Mouse (Mus musculus) ovary, postnatal 36 days (tissue): ENCODE data around the gene Rorc.

Experiments
- DNase-seq: peaks from one replicate; pipeline ENCODE4 v3.0.0; 2022; ENCODE audit warnings: low spot score, mixed read lengths

Rorc gene

DNA sequence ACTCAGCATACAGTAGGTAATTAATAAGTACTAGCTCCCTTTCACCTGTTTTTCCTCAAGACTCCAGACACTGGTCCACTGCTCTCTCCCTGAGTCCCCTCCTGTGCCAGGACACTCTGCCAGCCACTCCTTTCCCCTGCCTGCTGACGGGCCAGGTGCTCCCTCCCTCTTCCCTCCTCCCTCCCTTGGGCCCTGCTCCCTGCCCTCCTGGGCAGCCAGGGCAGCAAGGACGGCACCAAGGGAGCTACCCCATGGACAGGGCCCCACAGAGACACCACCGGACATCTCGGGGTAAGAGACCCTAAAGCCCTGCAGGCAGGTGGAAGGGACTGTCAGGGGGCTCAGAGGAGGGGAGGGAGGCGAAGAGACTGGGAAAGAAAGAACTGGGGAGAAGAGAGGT, at the start of gene Rorc:
Gene Rorc (plus strand): TSS at position 154 of the 400 bp plus-strand sequence.
- peak; percentile 55 for DNase-seq

DNA sequence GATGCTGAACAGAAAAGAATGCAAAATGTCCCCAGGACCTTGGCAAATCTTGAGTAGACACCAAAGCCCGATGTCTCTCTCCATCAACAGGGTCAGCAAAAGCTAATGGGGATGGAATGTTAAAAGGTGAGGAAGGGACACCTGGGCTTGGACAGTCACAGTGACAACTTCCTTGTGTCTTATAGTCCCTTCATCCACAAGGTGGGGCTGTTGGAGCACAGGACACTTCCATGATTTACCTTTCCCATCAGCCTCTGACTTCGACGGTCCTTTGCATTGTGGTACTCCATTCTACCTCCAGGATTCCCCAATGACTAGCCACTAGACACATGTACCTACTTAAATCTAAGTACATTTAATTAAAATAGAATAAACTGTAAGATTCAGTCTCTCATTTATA, 43.9 kb upstream of the Rorc start:
- DNase-seq, result no peak

DNA sequence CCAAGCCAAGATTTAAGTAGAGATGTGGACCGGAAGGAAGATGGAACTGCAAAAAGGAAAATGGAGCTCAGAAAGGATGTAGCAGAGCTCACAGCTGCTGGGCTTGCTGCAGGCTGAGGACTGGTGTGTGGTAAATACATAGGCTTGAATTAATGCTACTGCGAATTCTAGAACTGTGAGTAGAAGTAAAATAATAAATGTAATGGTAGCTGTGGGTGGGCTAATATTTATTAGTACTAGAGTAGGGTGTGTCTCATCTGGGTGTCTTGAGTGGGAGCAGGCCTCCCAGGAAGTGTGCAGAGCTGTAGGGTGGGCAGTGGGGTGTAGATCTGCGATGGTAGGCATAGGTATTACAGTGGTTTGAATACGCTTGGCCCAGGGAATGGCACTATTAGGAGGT, 38.2 kb upstream of the Rorc start:
- DNase-seq, result no peak

DNA sequence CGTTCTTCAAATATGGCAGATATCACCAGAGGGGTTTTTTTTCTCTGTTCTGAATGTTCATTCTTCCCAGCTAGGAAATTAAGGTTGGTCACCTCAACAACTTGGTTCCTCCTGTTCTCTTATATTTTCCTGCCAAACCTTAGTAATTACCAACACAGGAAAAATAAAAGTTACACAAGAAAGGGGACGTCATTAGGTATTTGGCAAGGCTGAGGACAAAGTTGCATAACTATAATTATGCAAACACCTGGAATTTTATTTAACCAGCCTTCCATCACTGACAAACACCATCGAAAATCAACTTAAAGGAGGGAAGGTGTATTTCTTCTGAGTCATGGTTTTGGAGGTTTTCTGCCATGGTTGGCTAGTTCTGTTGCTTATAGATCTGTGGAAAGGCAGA, 34.1 kb upstream of the Rorc start:
- no peak for DNase-seq

DNA sequence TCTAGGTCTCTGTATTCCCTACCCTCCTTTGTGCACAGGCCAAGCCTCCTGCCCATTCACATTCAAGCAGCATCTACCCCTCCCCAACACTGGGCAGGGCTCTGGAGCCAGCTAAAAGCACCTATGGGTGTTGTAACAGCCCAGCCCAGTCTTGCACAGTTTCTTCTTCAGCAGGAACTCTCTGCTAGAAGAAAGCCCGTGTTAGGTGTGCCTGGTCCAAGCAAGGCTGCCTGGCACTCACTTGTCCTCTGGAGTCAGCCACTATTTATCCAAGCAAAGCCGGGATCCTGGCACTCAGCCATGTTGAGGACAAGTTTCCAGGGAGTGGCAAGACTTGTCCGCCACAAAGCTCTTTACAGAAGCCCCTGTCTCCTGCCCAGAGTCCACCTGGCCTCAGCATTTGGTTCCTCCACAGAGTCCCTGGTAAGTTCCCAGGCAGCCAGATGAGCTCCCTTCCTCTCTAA, 30.6 kb upstream of the Rorc start, which contains the start of gene Them5:
Gene Them5 (plus strand): TSS at position 141 of the 464 bp plus-strand sequence.
- peak; percentile 8 for DNase-seq

DNA sequence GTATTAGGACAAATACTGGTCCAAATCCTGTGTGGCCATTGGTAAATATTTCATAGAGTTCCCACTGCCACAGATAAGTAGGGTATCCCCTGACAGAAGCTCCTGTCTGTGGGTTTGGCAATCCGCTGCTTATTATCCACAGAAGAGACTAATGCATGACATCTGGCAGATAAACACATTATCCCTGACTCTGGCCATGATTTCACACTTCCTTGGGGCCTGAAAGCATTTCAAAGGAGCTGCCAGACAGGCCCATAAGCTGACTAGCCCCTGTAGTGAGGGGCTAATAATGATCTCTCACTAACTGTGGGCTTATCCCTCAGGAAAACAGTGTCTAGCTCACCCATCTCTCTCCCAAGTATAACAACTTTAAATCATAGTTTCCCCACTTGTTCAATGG, 30.0 kb upstream of the Rorc start:
- no peak for DNase-seq

DNA sequence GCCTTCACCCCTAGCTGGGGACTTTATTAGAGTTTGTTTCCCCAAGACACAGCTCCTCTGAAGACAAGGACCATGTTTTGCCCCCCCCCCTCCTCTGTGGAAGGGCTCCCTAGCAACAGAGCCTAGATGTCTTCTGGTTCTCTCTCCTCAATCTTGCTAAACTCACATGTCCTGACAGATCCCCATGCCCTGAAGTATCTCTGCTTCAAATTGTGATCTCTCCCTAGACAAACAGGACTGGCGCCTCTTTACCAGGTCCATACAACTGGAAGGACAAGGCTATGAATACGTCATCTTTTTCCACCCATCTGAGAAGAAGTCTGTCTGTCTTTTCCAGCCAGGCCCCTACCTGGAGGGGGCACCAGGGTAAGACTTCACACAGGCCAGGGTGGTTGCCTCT, 28.4 kb upstream of the Rorc start:
- DNase-seq, result no peak

DNA sequence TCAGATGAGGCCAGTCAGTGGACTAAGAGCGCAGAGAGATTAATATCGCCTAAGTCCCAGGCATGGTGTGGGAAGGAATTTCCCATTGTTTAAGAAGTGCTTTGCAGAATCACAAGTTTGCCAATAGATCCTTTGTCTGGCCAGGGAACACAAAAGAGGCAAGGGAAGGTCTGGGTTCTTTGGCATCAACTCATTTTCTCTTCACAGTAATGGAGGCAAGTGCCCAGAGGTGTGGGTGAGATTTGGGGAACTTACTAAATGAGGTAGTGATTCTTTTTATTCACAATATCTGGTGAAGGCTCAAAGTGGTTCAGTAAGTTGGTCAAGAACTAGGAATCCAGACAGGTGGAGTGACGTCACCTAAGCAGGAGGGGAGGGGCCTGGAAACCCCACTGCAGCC, 27.7 kb upstream of the Rorc start:
- DNase-seq, result no peak

DNA sequence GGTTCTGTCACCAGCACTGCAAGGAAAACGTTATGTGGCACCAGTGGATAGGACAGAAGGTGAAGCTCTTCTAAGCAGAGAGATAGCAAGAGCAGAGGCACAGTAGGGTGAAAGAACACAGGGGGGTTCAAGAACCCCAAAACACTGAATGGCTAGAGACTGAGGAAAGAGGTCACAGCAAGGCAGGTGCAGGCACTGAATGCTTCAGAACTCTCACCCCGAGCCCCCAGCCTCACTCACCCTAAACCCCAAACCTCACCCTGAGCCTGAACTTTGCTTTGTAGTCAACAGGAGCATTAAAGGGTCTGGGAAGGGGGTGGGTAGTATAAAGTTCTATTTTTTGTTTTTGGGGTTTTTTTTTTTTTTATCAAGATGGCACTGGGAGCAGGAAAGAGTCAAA, 24.4 kb upstream of the Rorc start:
- DNase-seq, result no peak

DNA sequence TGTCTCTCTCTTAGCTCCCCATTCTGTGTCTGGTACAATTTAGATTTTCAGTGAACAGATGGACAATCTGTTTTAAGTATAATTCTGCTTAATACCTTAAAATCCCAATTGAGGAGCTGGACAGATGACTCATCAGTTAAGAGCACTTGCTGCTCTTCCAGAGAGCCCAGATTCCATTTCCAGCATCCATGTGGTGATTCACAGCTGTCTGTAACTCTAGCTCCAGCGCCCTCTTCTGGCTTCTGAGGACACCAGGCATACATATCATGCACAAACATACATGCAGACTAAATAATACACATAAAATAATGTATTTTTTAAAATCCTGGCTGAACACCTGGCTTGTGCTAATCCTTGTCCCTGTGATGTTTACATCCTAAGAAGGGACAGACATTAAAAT, 11.8 kb upstream of the Rorc start:
- no peak for DNase-seq

DNA sequence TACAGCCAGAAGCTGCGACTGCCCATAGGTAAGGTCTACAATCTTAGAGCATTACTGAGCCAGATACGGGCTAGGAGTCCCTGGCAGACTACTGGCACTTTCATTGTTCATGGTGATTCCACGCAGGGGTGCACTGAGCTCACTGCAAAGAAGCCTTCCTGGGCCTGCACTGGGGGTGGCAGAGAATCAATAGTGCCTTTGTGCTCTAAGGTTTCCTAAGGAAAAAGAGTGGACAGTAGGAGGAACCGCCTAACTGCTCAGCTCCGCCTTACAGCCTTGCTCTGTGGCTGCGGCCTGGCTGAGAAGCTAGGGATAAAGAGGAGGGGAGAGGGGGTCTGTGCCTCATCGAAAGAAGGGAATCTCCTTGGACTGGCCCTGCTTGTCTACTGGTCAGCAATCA, 10.5 kb upstream of the Rorc start, which contains the start of gene C2cd4d:
Gene C2cd4d (plus strand): TSS at position 301 of the 400 bp plus-strand sequence.
- DNase-seq, result no peak

DNA sequence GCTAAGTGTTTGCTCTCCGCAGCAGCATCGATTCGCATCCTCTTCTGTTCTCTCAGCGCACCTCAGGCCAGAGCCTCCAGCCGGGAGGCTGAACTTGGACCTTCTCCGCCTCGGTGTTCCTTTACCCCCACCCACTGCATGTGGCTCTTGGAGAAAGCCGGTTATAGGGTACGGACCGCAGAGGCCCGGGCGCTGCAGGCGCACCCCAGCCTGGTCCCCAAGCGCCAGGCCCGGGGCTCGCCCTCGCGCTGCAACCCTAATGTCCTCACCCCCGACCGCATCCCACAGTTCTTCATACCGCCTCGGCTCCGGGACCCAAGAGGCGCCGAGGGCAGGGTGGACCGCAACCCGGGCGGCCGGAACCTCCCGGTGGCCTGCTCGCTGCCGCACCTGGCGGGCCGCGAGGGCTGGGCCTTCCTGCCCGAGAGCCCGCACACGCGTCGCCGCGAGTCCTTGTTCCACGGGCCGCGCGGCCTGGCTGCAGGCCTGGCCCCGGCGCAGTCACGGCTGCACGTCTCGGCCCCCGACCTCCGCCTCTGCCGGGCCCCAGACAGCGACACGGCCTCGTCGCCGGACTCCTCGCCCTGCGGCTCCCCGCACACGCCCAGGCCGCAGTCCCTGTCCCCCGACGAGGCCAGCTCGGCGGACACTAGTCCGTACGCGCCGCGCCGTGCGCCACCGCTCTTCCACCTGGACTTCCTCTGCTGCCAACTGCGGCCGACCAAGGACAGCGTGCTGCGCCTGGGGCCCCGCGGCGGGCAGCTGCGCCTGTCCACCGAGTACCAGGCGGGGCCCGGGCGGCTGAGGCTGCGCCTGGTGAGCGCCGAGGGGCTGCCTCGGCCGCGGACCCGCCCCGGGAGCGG, 9.1 kb upstream of the Rorc start:
- DNase-seq, result peak; percentile 72

DNA sequence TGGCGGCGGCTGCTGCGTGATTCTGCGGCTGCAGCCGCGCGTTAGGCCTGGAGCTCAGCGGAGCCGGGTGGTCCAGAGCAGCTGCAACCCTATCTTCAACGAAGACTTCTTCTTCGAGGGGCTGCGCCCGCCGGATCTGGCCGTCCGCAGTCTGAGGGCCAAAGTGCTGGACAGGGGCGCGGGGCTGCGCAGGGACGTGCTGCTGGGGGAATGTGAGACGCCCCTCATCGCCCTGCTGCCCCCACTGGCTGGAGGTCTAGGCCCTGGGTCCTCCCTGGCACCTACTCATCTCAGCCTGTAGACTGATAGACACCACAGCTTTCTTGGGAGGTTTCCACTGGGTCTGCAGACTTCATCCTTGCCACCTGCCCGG, 8.5 kb upstream of the Rorc start:
- no peak for DNase-seq

DNA sequence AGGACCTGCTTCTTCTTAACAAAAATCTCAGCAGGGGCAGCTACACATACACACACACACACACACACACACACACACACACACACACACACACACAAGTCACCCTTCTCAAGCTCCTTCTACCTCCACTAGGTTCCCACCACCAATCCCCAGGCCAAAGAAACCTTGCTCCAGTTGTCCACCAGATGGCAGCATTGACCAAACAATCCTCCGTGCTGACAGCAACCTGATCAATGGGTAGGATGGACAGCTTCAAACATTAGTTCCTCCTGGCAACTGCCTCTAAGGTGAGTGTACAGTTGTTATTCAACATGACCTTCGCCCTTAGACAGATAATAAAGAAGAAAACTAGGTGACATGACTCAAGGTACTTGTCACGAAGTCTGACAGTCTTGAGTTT, 5.8 kb upstream of the Rorc start:
- DNase-seq, result peak; percentile 62

DNA sequence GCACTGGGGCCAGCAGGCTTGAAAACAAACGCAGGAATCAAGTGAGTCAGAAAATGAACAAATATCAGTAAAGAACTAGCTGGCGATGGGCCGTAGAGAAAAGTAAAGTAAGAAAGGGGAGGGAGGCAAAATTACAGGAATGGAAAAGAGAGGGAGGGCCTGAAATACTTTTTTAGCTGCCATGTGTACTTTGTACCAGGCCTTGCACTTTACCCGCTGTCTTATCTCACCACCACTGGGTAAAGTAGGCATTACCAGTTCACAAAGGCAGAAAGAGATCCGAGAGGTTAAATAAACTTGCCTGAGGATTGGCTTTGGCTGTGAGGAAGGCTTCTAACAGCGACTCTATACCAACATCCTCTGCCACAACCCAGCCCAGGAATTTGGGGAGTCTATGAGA, 5.1 kb upstream of the Rorc start:
- DNase-seq, result no peak

DNA sequence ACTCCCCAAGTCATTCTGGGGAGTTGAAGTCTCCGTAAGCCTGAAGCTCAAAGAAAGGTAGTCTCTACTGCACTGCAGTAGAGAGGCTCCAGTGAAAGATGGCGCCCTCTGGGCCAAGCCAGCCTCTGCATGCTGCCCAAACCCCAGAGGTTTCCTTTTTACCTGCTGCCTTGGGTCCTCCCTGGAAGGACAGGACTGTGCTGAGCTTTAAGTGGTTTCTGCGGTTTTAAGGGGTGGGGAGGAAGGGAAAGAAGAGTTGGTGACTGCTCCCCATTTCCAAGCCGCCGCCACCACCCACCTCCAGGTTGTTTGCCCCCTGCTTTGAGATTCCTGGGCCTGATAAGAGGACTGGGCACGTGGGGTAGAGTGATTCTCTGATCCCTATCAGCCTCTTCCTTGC, 4.0 kb upstream of the Rorc start:
- no peak for DNase-seq

DNA sequence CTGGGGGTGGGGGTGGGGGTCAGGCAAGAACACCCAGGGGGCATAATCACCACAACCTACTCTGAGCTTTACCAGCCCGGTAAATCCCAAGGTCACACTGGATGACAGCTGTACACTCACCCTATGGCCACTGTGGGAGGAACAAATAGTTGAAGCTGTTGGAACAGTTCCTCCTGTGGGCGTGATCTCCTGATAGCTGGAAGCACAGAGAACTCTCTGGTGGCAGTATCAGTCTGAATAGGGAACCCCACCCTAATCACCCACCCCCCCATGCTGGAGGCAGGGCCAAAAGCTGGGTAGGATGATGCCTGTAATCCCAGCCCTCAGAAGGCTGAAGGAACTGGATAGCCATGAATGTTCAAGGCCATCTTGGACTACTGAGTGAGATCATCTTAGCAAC, 2.9 kb upstream of the Rorc start:
- DNase-seq, result no peak

DNA sequence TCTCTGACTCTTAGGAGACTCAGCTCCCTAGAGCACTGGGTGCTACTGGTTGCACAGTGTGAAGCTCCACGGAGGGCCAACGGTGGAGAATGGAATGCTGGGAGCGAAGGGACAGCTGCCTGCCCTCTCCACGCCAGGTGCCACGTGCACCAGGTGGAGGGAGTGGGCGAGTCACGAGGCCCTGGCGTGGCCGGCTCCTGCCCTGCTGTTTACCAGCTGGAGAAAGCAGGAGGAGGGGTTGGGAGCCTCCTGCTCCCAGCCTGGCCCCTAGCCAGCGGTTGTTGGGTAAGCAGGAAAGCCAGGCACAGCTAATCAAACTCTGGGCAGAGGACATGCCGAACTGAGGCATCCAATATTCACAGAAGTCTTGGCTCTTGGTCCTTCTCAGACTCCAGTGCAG, 957 bp upstream of the Rorc start:
- DNase-seq, result peak; percentile 85

DNA sequence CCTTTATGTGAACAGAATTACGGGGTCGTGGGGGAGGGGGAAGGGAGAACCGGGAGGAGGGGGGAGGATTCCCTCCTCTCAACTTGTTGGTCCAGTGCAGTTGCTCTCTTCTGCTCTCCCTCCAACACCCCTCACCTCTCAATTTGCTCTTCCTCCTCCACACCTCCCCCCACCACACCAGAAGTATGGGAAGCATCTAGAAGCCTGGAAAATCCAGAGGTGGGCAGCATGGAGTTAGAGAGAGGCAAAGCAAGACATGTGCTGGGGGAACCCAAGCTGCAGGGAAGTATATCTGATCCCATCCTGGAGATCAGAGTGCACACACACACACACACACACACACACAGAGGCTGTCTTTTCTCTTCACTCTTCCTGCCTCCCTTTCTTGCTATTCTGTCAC, 556 bp upstream of the Rorc start:
- DNase-seq, result no peak

DNA sequence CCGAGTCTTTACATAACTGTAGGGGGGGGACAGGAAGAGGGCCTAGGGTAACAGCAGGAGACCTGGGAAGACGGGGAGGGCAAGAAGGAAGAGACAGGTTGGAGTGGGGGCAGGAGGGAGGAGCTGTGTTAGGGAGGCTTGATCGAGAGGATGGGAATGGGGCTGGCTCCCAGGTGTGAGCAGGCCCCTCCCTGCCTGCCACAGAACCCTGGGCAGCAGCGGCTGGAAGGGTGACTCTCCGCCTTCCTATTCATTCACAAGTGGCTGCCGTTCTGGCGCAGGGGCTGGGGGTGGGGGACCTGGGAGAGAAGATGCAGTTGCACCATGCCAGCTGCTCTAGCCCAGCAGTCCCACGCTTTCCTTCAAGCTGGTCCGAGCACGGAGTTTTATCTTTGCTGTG, 496 bp downstream of the Rorc start:
- no peak for DNase-seq

DNA sequence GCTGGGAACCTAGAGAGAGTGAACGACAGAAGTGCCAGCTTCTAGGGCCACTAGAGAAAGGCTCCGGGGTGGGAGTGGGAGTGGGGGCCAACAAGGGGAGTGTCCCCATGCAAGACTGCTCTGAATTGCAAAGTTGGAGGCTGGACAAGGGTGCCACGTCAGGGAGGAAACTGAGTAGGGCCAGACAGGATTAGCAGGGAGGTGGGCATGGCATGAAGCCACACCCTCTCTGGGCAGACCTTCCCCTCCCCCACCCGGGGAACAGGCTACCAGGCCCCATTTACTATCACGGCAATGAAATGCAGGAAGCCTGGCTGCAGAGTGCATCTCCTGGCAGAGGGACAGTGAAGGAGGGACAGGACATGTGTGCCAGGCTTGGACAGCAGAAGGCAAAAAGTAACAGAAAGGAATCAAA, 1.0 kb downstream of the Rorc start:
- DNase-seq, result peak; percentile 48

DNA sequence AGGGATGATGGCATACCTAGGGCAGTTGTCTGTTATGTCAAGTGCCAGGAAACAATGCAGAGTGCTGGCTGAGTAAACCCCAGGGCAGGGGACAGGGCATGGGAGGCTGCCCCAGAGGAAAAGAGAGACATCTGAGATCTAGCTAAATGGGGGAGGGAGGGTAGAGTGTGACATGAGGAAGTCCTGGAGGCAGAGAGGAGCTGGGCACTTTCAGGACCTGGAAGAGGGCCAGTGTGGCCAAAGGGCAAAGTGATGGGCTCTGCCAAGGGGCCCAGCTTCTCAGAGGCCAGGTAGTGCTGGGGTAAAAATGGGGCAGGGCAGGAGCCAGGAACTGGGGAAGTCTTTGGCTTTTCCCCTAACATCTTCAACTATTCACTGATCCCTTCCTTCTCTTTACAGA, 2.0 kb downstream of the Rorc start:
- no peak for DNase-seq

DNA sequence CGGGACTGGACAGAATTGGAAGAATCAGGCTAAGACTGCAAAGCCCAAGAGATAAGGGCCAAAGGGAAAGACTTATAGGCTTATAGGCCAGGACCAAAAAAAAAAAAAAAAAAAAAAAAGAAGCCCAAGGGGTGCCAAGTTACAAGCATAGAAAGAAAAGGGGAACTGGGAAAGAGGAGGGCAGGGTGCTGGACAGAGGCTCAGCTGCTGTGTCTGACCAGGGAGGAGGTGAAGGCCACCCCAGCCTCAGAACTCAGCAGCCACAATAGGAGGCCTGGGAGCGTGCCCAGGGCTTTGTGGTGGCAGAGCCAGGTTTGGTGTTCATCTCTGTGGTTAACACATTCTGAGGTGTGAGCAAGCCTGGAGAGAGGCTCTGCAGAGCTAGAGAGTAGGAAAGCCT, 2.6 kb downstream of the Rorc start:
- DNase-seq, result no peak

DNA sequence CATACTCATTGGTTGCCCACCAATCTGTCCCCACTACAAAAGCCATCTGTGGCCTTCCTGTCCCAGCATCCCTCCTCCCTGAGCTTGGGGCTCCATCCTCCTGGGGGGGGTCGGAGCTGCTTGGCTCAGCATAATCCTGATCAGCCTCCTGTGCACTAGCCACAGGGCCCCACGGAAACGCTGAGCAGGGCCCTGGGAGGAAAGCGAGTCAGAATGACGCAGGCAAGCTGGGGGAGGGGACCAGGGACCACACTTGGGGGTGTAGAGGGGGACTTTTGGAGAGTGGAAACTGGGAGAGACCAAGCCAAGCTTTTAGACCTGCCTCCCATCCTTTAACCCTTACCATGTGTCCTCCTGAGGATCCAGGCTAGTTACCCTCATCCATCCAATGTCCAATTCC, 3.3 kb downstream of the Rorc start:
- DNase-seq, result no peak
